8 mouse cellular contexts compared by ENCODE assay signal in the genomic region with DNA sequence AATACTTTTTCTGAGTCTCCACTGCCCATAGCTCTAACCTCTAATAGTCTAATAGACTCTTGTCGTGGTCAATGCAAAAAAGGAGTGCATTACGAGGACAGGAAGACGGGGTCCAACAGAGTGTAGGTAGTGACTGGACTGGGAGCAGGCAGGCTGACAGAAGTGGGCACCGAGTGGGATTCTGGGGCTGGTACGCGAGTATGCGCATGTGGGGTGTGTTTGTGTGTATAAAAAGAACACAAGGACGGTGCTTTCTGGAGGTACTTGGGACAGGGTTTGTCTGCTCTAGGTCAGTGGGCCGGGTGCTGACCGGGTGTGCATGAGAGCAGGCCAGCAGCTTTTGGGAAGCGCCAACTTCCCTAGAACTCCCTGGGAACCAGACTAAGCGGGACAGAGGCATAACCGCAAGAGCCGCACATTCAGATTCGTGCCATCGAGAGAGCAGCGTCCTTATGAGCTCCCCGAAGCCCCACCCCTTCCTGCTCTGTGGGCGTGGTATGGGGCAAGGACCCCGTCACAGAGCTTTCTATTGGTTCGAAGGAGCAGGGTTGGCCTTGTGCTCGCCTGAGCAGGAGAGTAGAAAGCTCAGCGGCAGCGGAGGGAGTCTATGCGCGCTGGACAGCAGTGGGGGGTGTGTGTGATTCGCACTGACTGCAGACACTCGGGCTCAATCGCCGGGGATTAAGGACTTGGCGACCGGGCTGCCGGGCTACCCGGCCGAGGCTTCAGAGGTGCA. TPM values are rescaled to one million over a fixed set of nuclear protein-coding genes. Genes with fewer than 3 reads are reported as not detected.
DNase-seq lines count a peak whose midpoint lies in the region; ATAC-seq and TF ChIP-seq lines count a peak whose summit lies in the region.

A gene (plus strand): TSS at position 608 of the 736 bp plus-strand sequence.

- TF ChIP-seq CTCF in E14TG2a.4 (conservative IDR thresholded peaks at IDR 0.05; ENCODE audit: low read length) = no peak

- H3K4me2 ChIP-seq in forebrain, embryonic 14.5 days (ENCODE audit: low read length) = peak within 1 kb of the TSS; percentile 75
- peak within 1 kb of the TSS; percentile 70 for H3K4me2 ChIP-seq in neural tube, embryonic 15.5 days

- peak within 1 kb of the TSS; percentile 88 for H3K27ac ChIP-seq in forebrain, embryonic 14.5 days (ENCODE audit: low read depth, low read length)
- peak within 1 kb of the TSS; percentile 82 for H3K27ac ChIP-seq in neural tube, embryonic 15.5 days (replicated peaks)

- H3K27me3 ChIP-seq in E14TG2a.4 (ENCODE audit: insufficient read depth, low read length) = peaks cover 82% of the 10 kb centered on the region
- H3K27me3 ChIP-seq in forebrain, embryonic 14.5 days (replicated peaks; ENCODE audit: control insufficient read depth, insufficient read depth, low read length) = no peaks in the 10 kb centered on the region
- H3K27me3 ChIP-seq in neural tube, embryonic 15.5 days (replicated peaks) = peaks cover 26% of the 10 kb centered on the region

- H3K4me1 ChIP-seq in E14TG2a.4 (replicated peaks; ENCODE audit: low read depth, low read length) = peaks cover 8% of the 10 kb centered on the region
- no peaks in the 10 kb centered on the region for H3K4me1 ChIP-seq in forebrain, embryonic 14.5 days (ENCODE audit: control insufficient read depth, insufficient read depth, low read length)
- peaks cover 23% of the 10 kb centered on the region for H3K4me1 ChIP-seq in neural tube, embryonic 15.5 days

- DNase-seq in cerebellum, adult 11 months = peak; percentile 80
- peak; percentile 97 for DNase-seq in forebrain, embryonic 14.5 days (ENCODE audit: low spot score)
- DNase-seq in heart, postnatal 14 days = peak; percentile 87 to 88
- peak; percentile 86 for DNase-seq in layer of hippocampus, adult 11-12 months (ENCODE audit: low spot score)
- DNase-seq in lung, adult 18-20 months = peak; percentile 95
- peak; percentile 90 for DNase-seq in testis, postnatal 14 days (ENCODE audit: low spot score)

- ATAC-seq in forebrain, embryonic 14.5 days = peak; percentile 91
- ATAC-seq in neural tube, embryonic 15.5 days (ENCODE audit: low FRiP score) = peak; percentile 95

- H3K9ac ChIP-seq in forebrain, embryonic 14.5 days (ENCODE audit: low read length) = peak within 1 kb of the TSS; percentile 96
- H3K9ac ChIP-seq in neural tube, embryonic 15.5 days (replicated peaks) = peak within 1 kb of the TSS; percentile 68

- H3K36me3 ChIP-seq in E14TG2a.4 (ENCODE audit: insufficient read depth, low read length) = no peaks in the 10 kb centered on the region
- peaks cover 4% of the 10 kb centered on the region; the same call in 1 of the 2 replicates for H3K36me3 ChIP-seq in forebrain, embryonic 14.5 days (ENCODE audit: control insufficient read depth, insufficient read depth, low read length)
- H3K36me3 ChIP-seq in neural tube, embryonic 15.5 days = no peaks in the 10 kb centered on the region

- peaks cover 16% of the 10 kb centered on the region for H3K9me3 ChIP-seq in E14TG2a.4 (ENCODE audit: low read length)
- H3K9me3 ChIP-seq in forebrain, embryonic 14.5 days (replicated peaks; ENCODE audit: control insufficient read depth, low read length) = no peaks in the 10 kb centered on the region
- H3K9me3 ChIP-seq in neural tube, embryonic 15.5 days (replicated peaks) = no peaks in the 10 kb centered on the region

- 40% methylated on average over 35 of the region's 35 CpGs for WGBS in forebrain, embryonic 14.5 days
- WGBS in neural tube, embryonic 15.5 days = 27% methylated on average over 34 of the region's 35 CpGs

- peak within 1 kb of the TSS; percentile 74 for H3K4me3 ChIP-seq in E14TG2a.4 (replicated peaks; ENCODE audit: low read length)
- H3K4me3 ChIP-seq in forebrain, embryonic 14.5 days (ENCODE audit: low read depth, low read length) = peak within 1 kb of the TSS; percentile 64
- peak within 1 kb of the TSS; percentile 59 for H3K4me3 ChIP-seq in neural tube, embryonic 15.5 days (replicated peaks)

- intact Hi-C loops in heart, postnatal 14 days (cut with DNase I) = loop anchor here (1.0 to 10.0 kb wide), 6 partner anchors 63 to 386 kb away; no protein-coding TSS in a partner anchor

RNA-seq across cellular contexts. Expression of the gene that starts here (rescaled TPM):
- polyA plus RNA-seq in forebrain, embryonic 14.5 days (2014; fragmentation: Nextera tagmentation; extraction: Ambion mirVana) = 44.4 and 46.5 TPM in 2 replicates
- 10 to 100 TPM; 24.7 to 31.0 TPM for total RNA-seq in heart, postnatal 14 days (2021)
- polyA plus RNA-seq in neural tube, embryonic 15.5 days (2015; fragmentation: Nextera tagmentation; extraction: Ambion mirVana) = 19.3 and 19.4 TPM in 2 replicates

Comparison
In these comparisons a context has a peak if more than half of its experiments do, and no peak if none do; other contexts are left out.
1. Peak in every context shown above with its lines: DNase-seq, ATAC-seq, H3K4me3 ChIP-seq and H3K27ac ChIP-seq.